Mouse (Mus musculus) MEL (cell line): ENCODE data around the gene Ccdc162.
"Not testable (repeated sequence)": the region's sequence is repeated elsewhere in the genome, so short reads cannot be mapped to it uniquely, and the experiment has no call there.

Experiments used
- CTCF ChIP-seq, 3 experiments: IDR thresholded peaks in 2 of 3; conservative IDR thresholded peaks in 1 of 3; 2 replicates each; pipeline ENCODE4 v1.5.1; 2011 to 2012; ENCODE audit warnings: low read length in 3 of 3, low read depth in 2 of 3, mild to moderate bottlenecking in 2 of 3, improper control_type of control experiment in 1 of 3, inconsistent platforms in 1 of 3, mixed read lengths in 1 of 3, moderate library complexity in 1 of 3; ENCODE audit not compliant: control insufficient read depth in 1 of 3, insufficient read depth in 1 of 3, poor library complexity in 1 of 3, severe bottlenecking in 1 of 3
- GATA1 ChIP-seq: IDR thresholded peaks from 2 replicates; pipeline ENCODE4 v1.6.1; 2011; ENCODE audit warnings: low read depth, low read length, improper control_type of control experiment
- MAFK ChIP-seq: IDR thresholded peaks from 2 replicates; pipeline ENCODE4 v1.6.1; 2011; ENCODE audit warnings: low read depth, mild to moderate bottlenecking, low read length, improper control_type of control experiment, borderline replicate concordance
- MEF2A ChIP-seq: IDR thresholded peaks from 2 replicates; pipeline ENCODE4 v1.6.1; 2014; ENCODE audit warnings: low read depth, mild to moderate bottlenecking, inconsistent platforms, low read length, improper control_type of control experiment; ENCODE audit not compliant: poor library complexity, insufficient replicate concordance, severe bottlenecking; ENCODE audit errors: extremely low read depth
- MXI1 ChIP-seq: IDR thresholded peaks from 2 replicates; pipeline ENCODE4 v1.6.1; 2011; ENCODE audit warnings: mild to moderate bottlenecking, low read depth, low read length, improper control_type of control experiment
- NRF1 ChIP-seq: IDR thresholded peaks from 2 replicates; pipeline ENCODE4 v1.6.1; 2014; ENCODE audit warnings: low read depth, mild to moderate bottlenecking, inconsistent platforms, low read length, improper control_type of control experiment, moderate library complexity; ENCODE audit not compliant: poor library complexity, insufficient read depth, severe bottlenecking
- POLR2A ChIP-seq, 2 experiments: IDR thresholded peaks; 2 replicates each; pipeline ENCODE4 v1.6.1; 2011 to 2012; ENCODE audit warnings: low read length in 2 of 2, mild to moderate bottlenecking in 2 of 2, control low read depth in 1 of 2, improper control_type of control experiment in 1 of 2, low read depth in 1 of 2, moderate library complexity in 1 of 2; ENCODE audit not compliant: control insufficient read depth in 1 of 2, insufficient read depth in 1 of 2, poor library complexity in 1 of 2
- POLR2AphosphoS2 ChIP-seq: IDR thresholded peaks from 2 replicates; pipeline ENCODE4 v1.6.1; 2011; ENCODE audit warnings: low read length, improper control_type of control experiment
- SIN3A ChIP-seq: IDR thresholded peaks from 2 replicates; pipeline ENCODE4 v1.6.1; 2012; ENCODE audit warnings: low read length, improper control_type of control experiment, inconsistent platforms
- USF1 ChIP-seq: IDR thresholded peaks from 2 replicates; pipeline ENCODE4 v1.6.1; 2014; ENCODE audit warnings: low read depth, mild to moderate bottlenecking, inconsistent platforms, low read length, improper control_type of control experiment, moderate library complexity

DNA sequence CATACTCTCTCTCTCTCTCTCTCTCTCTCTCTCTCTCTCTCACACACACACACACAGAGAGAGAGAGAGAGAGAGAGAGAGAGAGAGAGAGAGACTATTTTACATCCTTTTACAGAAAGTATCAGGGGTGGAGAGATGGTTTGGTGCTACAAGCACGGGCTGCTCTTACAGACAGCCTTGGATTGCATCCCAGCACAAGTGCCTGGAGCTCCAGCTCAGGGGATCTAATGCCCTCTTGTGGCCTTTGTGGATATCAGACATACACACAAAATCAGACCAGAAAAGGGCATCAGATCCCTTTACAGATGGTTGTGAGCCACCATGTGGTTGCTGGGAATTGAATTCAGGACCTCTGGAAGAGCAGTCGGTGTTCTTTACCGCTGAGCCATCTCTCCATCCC is 211.0 kb downstream of the Ccdc162 start:
- TF ChIP-seq SIN3A; POLR2A (IDR thresholded peaks at IDR 0.05; ENCODE audit: control insufficient read depth in 1 of 2, insufficient read depth in 1 of 2, low read depth in 1 of 2, low read length in 2 of 2, poor library complexity in 1 of 2); NRF1; POLR2AphosphoS2; MEF2A; USF1; GATA1; MXI1; MAFK: not testable (repeated sequence)
- peak; percentile 57 to 81 (median 80) for TF ChIP-seq CTCF (IDR thresholded peaks at IDR 0.05 in 2 of 3, conservative IDR thresholded peaks at IDR 0.05 in 1 of 3; ENCODE audit: control insufficient read depth in 1 of 3, insufficient read depth in 1 of 3, low read depth in 2 of 3, low read length in 3 of 3, poor library complexity in 1 of 3, severe bottlenecking in 1 of 3)
